Mouse (Mus musculus): ENCODE measurements around the gene Zfp367. TPM values are rescaled to one million over a fixed set of nuclear protein-coding genes. Genes with fewer than 3 reads are reported as not detected.

Gene Zfp367
- polyA plus RNA-seq, 1 experiment: 21.2 TPM

DNA sequence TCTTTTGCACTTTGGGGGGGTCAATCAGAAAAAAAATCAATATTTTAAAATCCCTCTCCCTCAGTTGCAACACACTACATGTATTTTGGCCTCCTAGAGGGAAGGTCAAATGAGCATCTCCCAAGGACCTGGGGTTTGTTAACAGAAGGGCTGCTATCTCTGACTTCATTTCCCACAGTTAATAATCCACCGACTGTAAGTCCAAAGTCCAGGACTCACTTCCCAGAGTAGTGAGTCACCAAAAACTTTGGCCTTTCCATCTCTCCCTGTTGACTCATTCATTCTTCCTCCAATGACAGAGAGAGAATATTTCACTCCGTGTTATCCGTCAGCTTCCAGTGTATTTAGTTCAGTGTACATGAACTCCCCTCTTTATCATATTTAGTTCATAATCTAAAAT is 47.3 kb downstream of the Zfp367 start:
- TF ChIP-seq CTCF (IDR thresholded peaks at IDR 0.05; ENCODE audit: borderline replicate concordance, insufficient read depth, low read length) (no peak), POLR2A (IDR thresholded peaks at IDR 0.05; ENCODE audit: low read depth, low read length) (no peak)
- H3K4me1 ChIP-seq (ENCODE audit: control insufficient read depth, insufficient read depth, low read length): peaks cover 11% of the 10 kb centered on the region
- no peak overlapping the region for H3K4me3 ChIP-seq (ENCODE audit: insufficient read depth, low read length)
- no peak overlapping the region for H3K27ac ChIP-seq (ENCODE audit: insufficient read depth, low read length)

- TF ChIP-seq CTCF (IDR thresholded peaks at IDR 0.05; ENCODE audit: borderline replicate concordance, insufficient read depth, low read length) (no peak), POLR2A (IDR thresholded peaks at IDR 0.05; ENCODE audit: low read depth, low read length) (no peak)
- Histone ChIP-seq H3K27ac (ENCODE audit: insufficient read depth, low read length) (no peak overlapping the region), H3K4me3 (ENCODE audit: insufficient read depth, low read length) (no peak overlapping the region), H3K4me1 (ENCODE audit: control insufficient read depth, insufficient read depth, low read length) (no peaks in the 10 kb centered on the region)
Measured at GRCm38 (mm10) chr13:64100186-64100585, 52.8 kb downstream of the Zfp367 start.

DNA sequence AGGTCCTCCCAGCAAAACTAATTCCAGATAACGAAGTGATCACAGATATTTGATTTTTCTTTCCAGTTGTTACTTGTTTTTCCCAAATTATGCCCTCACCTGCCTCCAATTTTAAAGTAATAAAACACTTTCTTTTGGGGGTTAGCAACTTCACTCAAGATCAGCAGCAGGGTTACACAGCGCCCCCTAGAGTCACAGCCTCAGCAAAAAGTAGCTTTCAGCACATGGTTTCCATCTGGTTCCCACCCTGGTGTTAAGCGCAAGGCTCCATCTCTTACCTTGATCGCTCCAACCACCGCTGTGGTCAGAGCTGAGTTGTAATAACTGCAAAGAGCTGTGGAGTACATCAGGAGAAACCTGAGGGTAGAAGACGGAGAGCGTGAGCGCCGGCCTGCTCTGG is 54.0 kb downstream of the Zfp367 start:
- Histone ChIP-seq H3K4me3 (ENCODE audit: insufficient read depth, low read length) (no peak overlapping the region), H3K4me1 (ENCODE audit: control insufficient read depth, insufficient read depth, low read length) (no peaks in the 10 kb centered on the region), H3K27ac (ENCODE audit: insufficient read depth, low read length) (no peak overlapping the region)
- no peak for TF ChIP-seq POLR2A (IDR thresholded peaks at IDR 0.05; ENCODE audit: low read depth, low read length)
- peak; percentile 33; the same call in 1 of the 2 replicates for TF ChIP-seq CTCF (IDR thresholded peaks at IDR 0.05; ENCODE audit: borderline replicate concordance, insufficient read depth, low read length)

GRCm38 (mm10) chr13:64093341-64093740 is 59.7 kb downstream of the Zfp367 start:
- Histone ChIP-seq H3K4me1 (ENCODE audit: control insufficient read depth, insufficient read depth, low read length) (no peaks in the 10 kb centered on the region; the same call in 1 of the 2 replicates), H3K4me3 (ENCODE audit: insufficient read depth, low read length) (no peak overlapping the region), H3K27ac (ENCODE audit: insufficient read depth, low read length) (no peak overlapping the region)
- TF ChIP-seq CTCF (IDR thresholded peaks at IDR 0.05; ENCODE audit: borderline replicate concordance, insufficient read depth, low read length) (no peak), POLR2A (IDR thresholded peaks at IDR 0.05; ENCODE audit: low read depth, low read length) (no peak)

DNA sequence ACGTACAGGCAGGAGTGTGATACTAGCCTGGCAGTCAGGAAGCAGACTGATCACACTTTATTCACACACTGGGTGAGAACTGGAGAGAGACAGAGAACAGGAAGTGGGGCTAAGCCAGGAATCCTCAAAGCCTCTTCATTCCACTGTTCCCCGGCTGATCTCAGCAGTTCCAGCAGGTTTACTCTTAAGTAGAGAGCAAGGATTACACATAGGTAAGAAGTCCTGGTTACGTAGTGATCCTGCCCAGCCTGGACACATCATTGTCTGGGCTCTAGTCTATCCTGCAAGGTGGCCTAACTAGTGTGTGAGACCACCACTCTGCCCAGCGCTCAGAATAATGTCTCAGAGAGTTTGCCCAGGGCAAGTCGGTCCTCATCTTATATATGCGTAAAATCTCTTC is 60.2 kb downstream of the Zfp367 start:
- no peak for TF ChIP-seq POLR2A (IDR thresholded peaks at IDR 0.05; ENCODE audit: low read depth, low read length)
- no peak for TF ChIP-seq CTCF (IDR thresholded peaks at IDR 0.05; ENCODE audit: borderline replicate concordance, insufficient read depth, low read length)
- Histone ChIP-seq H3K4me3 (ENCODE audit: insufficient read depth, low read length) (no peak overlapping the region), H3K4me1 (ENCODE audit: control insufficient read depth, insufficient read depth, low read length) (no peaks in the 10 kb centered on the region; the same call in 1 of the 2 replicates), H3K27ac (ENCODE audit: insufficient read depth, low read length) (no peak overlapping the region)

DNA sequence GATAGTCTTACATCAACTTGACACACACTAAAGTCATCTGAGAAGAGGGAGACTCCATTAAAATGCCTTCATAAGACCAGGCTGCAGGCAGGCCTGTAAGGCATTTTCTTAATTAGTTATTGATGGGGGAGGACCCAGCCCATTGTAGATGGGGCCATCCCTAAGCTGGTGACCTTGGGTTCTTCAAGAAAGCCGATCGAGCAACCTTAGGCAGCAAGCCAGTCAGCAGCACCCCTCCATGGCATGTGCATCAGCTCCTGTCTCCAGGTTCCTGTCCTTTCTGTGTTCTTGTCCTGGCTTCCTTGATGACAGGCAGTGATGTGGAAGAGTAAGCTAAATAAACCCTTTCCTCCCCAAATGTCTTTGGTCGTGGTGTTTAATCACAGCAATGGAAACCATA is 60.9 kb downstream of the Zfp367 start:
- TF ChIP-seq POLR2A (IDR thresholded peaks at IDR 0.05; ENCODE audit: low read depth, low read length): no peak
- no peak for TF ChIP-seq CTCF (IDR thresholded peaks at IDR 0.05; ENCODE audit: borderline replicate concordance, insufficient read depth, low read length)
- H3K4me1 ChIP-seq (ENCODE audit: control insufficient read depth, insufficient read depth, low read length): no peaks in the 10 kb centered on the region; the same call in 1 of the 2 replicates
- H3K27ac ChIP-seq (ENCODE audit: insufficient read depth, low read length): no peak overlapping the region
- H3K4me3 ChIP-seq (ENCODE audit: insufficient read depth, low read length): no peak overlapping the region

DNA sequence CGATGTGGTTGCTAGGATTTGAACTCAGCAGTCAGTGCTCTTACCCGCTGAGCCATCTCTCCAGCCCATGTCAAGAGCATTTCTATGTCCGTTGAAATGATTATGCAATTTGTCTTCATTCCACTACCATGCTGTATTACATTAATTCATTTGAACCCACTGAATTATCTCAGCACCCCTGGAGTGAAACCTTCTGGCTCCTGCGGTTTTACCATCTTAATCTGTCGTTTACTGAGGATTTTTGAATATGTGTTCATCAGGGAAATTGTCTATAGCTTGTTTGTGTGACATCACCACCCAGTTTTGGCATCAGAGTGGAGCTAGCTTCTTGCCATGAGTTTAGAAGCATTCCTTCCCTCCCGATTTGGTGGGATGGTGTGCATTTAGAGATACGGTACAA is 62.0 kb downstream of the Zfp367 start:
- no peaks in the 10 kb centered on the region; the same call in 1 of the 2 replicates for H3K4me1 ChIP-seq (ENCODE audit: control insufficient read depth, insufficient read depth, low read length)
- no peak overlapping the region for H3K4me3 ChIP-seq (ENCODE audit: insufficient read depth, low read length)
- H3K27ac ChIP-seq (ENCODE audit: insufficient read depth, low read length): no peak overlapping the region
- TF ChIP-seq POLR2A (IDR thresholded peaks at IDR 0.05; ENCODE audit: low read depth, low read length) (no peak), CTCF (IDR thresholded peaks at IDR 0.05; ENCODE audit: borderline replicate concordance, insufficient read depth, low read length) (no peak)

DNA sequence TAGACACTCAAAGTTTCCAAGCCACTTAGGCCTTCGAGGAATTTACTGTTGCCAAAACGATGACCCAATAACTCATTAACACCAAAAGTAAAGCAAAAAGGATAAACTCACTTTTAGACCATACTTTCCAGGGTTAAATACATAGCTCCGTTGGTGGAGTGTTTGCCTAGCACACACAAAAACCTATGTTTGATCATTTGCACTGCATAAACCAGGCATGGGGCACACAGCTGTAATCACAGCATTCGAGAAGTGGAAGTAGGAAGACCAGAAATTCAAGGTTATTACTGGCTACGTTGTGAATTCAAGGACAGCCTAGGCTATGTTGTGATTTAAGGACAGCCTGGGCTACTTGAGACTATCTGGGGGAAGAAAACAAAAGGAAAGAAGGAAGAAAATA is 62.7 kb downstream of the Zfp367 start:
- no peak overlapping the region for H3K4me3 ChIP-seq (ENCODE audit: insufficient read depth, low read length)
- no peak overlapping the region for H3K27ac ChIP-seq (ENCODE audit: insufficient read depth, low read length)
- H3K4me1 ChIP-seq (ENCODE audit: control insufficient read depth, insufficient read depth, low read length): no peaks in the 10 kb centered on the region; the same call in 1 of the 2 replicates
- TF ChIP-seq POLR2A (IDR thresholded peaks at IDR 0.05; ENCODE audit: low read depth, low read length) (no peak), CTCF (IDR thresholded peaks at IDR 0.05; ENCODE audit: borderline replicate concordance, insufficient read depth, low read length) (no peak)

GRCm38 (mm10) chr13:64089130-64089529 is 63.9 kb downstream of the Zfp367 start, which contains the start of gene Hsd17b3:
TSS of gene Hsd17b3 (minus strand) at chr13:64089230.
- H3K4me1 ChIP-seq (ENCODE audit: control insufficient read depth, insufficient read depth, low read length): no peaks in the 10 kb centered on the region; the same call in 1 of the 2 replicates
- no peak for TF ChIP-seq CTCF (IDR thresholded peaks at IDR 0.05; ENCODE audit: borderline replicate concordance, insufficient read depth, low read length)
- no peak for TF ChIP-seq POLR2A (IDR thresholded peaks at IDR 0.05; ENCODE audit: low read depth, low read length)
- H3K27ac ChIP-seq (ENCODE audit: insufficient read depth, low read length): no peak within 1 kb of the TSS
- H3K4me3 ChIP-seq (ENCODE audit: insufficient read depth, low read length): no peak within 1 kb of the TSS

DNA sequence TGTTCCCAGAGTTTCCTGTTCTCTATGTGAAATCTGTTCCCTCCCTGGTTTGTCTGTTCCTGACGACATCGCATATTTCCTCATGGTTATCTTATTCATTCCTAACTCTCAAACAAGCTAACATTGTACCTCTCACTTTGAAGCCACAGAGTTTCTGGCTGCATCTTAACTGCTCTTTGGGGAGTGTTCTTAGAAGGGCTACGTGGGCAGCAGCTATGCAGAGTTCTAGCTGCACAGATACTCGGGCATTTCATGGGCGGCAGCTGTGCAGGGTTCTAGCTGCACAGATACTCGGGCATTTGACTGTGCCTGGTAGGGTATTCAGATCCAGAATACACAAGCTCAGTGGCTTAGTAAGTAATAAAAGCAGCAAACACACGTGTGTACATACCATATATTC is 64.9 kb downstream of the Zfp367 start:
- no peak overlapping the region for H3K4me3 ChIP-seq (ENCODE audit: insufficient read depth, low read length)
- no peak overlapping the region for H3K27ac ChIP-seq (ENCODE audit: insufficient read depth, low read length)
- no peaks in the 10 kb centered on the region for H3K4me1 ChIP-seq (ENCODE audit: control insufficient read depth, insufficient read depth, low read length)
- no peak for TF ChIP-seq CTCF (IDR thresholded peaks at IDR 0.05; ENCODE audit: borderline replicate concordance, insufficient read depth, low read length)

DNA sequence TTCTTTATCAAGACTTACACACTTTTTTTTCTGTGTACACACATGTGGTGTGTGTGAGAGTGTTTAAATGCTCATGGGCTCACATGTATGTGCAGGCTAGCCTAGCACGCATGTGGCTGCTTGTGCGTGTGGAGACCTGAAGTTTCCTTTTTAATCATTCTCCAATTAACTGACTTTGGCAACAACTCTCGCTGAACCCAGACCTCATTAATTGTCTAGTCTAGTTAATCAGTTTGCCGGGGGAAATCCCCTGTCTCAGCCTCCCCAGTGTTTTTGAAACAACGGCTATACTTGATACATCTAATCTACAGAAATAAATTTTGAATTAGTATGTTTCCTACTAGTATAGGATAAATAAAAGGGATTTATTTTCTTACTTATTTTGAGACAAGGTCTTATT is 67.0 kb downstream of the Zfp367 start:
- Histone ChIP-seq H3K27ac (ENCODE audit: insufficient read depth, low read length) (no peak overlapping the region), H3K4me3 (ENCODE audit: insufficient read depth, low read length) (no peak overlapping the region), H3K4me1 (ENCODE audit: control insufficient read depth, insufficient read depth, low read length) (no peaks in the 10 kb centered on the region)
- TF ChIP-seq CTCF (IDR thresholded peaks at IDR 0.05; ENCODE audit: borderline replicate concordance, insufficient read depth, low read length) (no peak), POLR2A (IDR thresholded peaks at IDR 0.05; ENCODE audit: low read depth, low read length) (no peak)
